Mouse (Mus musculus): Measurements from ENCODE around the gene Casz1.

- TF ChIP-seq CTCF (conservative IDR thresholded peaks at IDR 0.05; ENCODE audit: insufficient read depth, insufficient read length, low read depth, low read length) (no peak), POLR2A (IDR thresholded peaks at IDR 0.05; ENCODE audit: low read depth, low read length) (no peak)
These were observed 131.9 kb downstream of the Casz1 start for GRCm38 (mm10) chr4:148936111-148936510.
